Mouse (Mus musculus) intestine, embryonic 15.5 days (tissue): ENCODE results near the gene St13. TPM values are rescaled to one million over a fixed set of nuclear protein-coding genes. Genes with fewer than 3 reads are reported as not detected.

Source experiments
- ATAC-seq: fragments of 200-750 bp; cut with Nextera tagmentation; 2 replicates; pipeline ENCODE4 v1.8.0; 2017; ENCODE audit warnings: moderate TSS enrichment, moderate library complexity
- H3K27ac ChIP-seq: fragments of 300-500 bp; sonication (generic); 2 replicates; pipeline ENCODE4 v1.5.1; 2015; ENCODE audit warnings: mild to moderate bottlenecking, inconsistent platforms
- H3K27me3 ChIP-seq: fragments of 300-500 bp; sonication (generic); replicated peaks from 2 replicates; pipeline ENCODE4 v1.6.1; 2015; ENCODE audit warnings: inconsistent platforms
- H3K36me3 ChIP-seq: fragments of 300-500 bp; sonication (generic); 2 replicates; pipeline ENCODE4 v1.6.1; 2015; ENCODE audit warnings: inconsistent platforms
- H3K4me1 ChIP-seq: fragments of 300-500 bp; sonication (generic); replicated peaks from 2 replicates; pipeline ENCODE4 v1.6.1; 2015; ENCODE audit warnings: inconsistent platforms
- H3K4me2 ChIP-seq: fragments of 300-500 bp; sonication (generic); replicated peaks from 2 replicates; pipeline ENCODE4 v1.6.1; 2015; ENCODE audit warnings: mild to moderate bottlenecking, inconsistent platforms
- H3K4me3 ChIP-seq: fragments of 300-500 bp; sonication (generic); replicated peaks from 2 replicates; pipeline ENCODE4 v1.5.1; 2015; ENCODE audit warnings: inconsistent platforms
- H3K9ac ChIP-seq: fragments of 300-500 bp; sonication (generic); 2 replicates; pipeline ENCODE4 v1.6.1; 2015; ENCODE audit warnings: inconsistent platforms
- H3K9me3 ChIP-seq: fragments of 300-500 bp; sonication (generic); 2 replicates; pipeline ENCODE4 v1.6.1; 2016; ENCODE audit warnings: inconsistent platforms
- WGBS: fragments of 180-500 bp; shearing (Covaris S2); methylation state at CpG from one replicate; pipeline ENCODE4 v1.1.7; 2015; 5-methylcytosine and 5-hydroxymethylcytosine counted together
- polyA plus RNA-seq: library from polyadenylated mRNA; unstranded; fragments of >200 nt; fragmentation: Nextera tagmentation; extraction: Ambion mirVana; gene quantifications from 2 replicates; pipeline ENCODE4 v1.2.1, GENCODE M21; 2015

St13 gene
- polyA plus RNA-seq, 1 experiment from 2014 or later, result 170 TPM

GRCm38 (mm10) chr15:81362501-81362900, 37.4 kb downstream of the St13 start:
- no peak for ATAC-seq
- no peaks in the 10 kb centered on the region for H3K27me3 ChIP-seq
- 89% methylated on average over 1 of the region's 1 CpGs for WGBS

GRCm38 (mm10) chr15:81361417-81362015, 38.4 kb downstream of the St13 start:
- no peaks in the 10 kb centered on the region for H3K9me3 ChIP-seq
- H3K36me3 ChIP-seq, result peaks cover 2% of the 10 kb centered on the region; the same call in 1 of the 2 replicates
- H3K27me3 ChIP-seq, result no peaks in the 10 kb centered on the region
- peaks cover 17% of the 10 kb centered on the region; the same call in 1 of the 2 replicates for H3K4me1 ChIP-seq
- 29% methylated on average over 10 of the region's 10 CpGs for WGBS
- 0 out of 2 replicates have a peak overlapping the region, but pooled peaks have one; percentile 61 for H3K27ac ChIP-seq
- no peak for ATAC-seq
- 0 out of 2 replicates have a peak overlapping the region, but pooled peaks have one; percentile 59 for H3K4me3 ChIP-seq
- no peak overlapping the region for H3K9ac ChIP-seq
- H3K4me2 ChIP-seq, result peak overlapping the region; percentile 73

More at GRCm38 (mm10) chr15:81362501-81362900, 37.4 kb downstream of the St13 start:
- Histone ChIP-seq H3K4me2 (no peak overlapping the region), H3K4me3 (no peak overlapping the region), H3K9ac (no peak overlapping the region), H3K27ac (no peak overlapping the region), H3K9me3 (no peaks in the 10 kb centered on the region), H3K36me3 (peaks cover 6% of the 10 kb centered on the region), H3K4me1 (0 out of 2 replicates have a peak, but pooled peaks cover 13% of the 10 kb centered on the region)

GRCm38 (mm10) chr15:81361022-81361404, 38.9 kb downstream of the St13 start:
- H3K9me3 ChIP-seq, result no peaks in the 10 kb centered on the region
- H3K36me3 ChIP-seq, result peaks cover 2% of the 10 kb centered on the region; the same call in 1 of the 2 replicates
- peak overlapping the region; percentile 61; the same call in 1 of the 2 replicates for H3K27ac ChIP-seq
- ATAC-seq, result peak; percentile 60
- whole genome bisulfite sequencing, result 31% methylated on average over 6 of the region's 6 CpGs
- no peaks in the 10 kb centered on the region for H3K27me3 ChIP-seq
- peak overlapping the region; percentile 73 for H3K4me2 ChIP-seq
- peaks cover 17% of the 10 kb centered on the region; the same call in 1 of the 2 replicates for H3K4me1 ChIP-seq
- peak overlapping the region; percentile 59 for H3K4me3 ChIP-seq
- no peak overlapping the region for H3K9ac ChIP-seq

- peak within 1 kb of the TSS; percentile 59 for H3K4me3 ChIP-seq
- peak within 1 kb of the TSS; percentile 73 for H3K4me2 ChIP-seq
- ATAC-seq, result peak; percentile 99
- H3K9ac ChIP-seq, result peak within 1 kb of the TSS; percentile 59
- H3K27ac ChIP-seq, result peak within 1 kb of the TSS; percentile 76
- no peaks in the 10 kb centered on the region for H3K36me3 ChIP-seq
- H3K27me3 ChIP-seq, result no peaks in the 10 kb centered on the region
- peaks cover 17% of the 10 kb centered on the region; the same call in 1 of the 2 replicates for H3K4me1 ChIP-seq
- WGBS, result under 1% methylated on average over 30 of the region's 30 CpGs
- H3K9me3 ChIP-seq, result no peaks in the 10 kb centered on the region
These were observed 39.4 kb downstream of the St13 start, which contains the start of gene Slc25a17 for GRCm38 (mm10) chr15:81360345-81361021. Gene Slc25a17 (minus strand): TSS chr15:81360812.

- Histone ChIP-seq H3K4me1 (peaks cover 17% of the 10 kb centered on the region; the same call in 1 of the 2 replicates), H3K9ac (no peak overlapping the region), H3K36me3 (no peaks in the 10 kb centered on the region), H3K27ac (no peak overlapping the region), H3K27me3 (no peaks in the 10 kb centered on the region), H3K4me2 (peak overlapping the region; percentile 73; the same call in 1 of the 2 replicates), H3K9me3 (no peaks in the 10 kb centered on the region), H3K4me3 (no peak overlapping the region)
- WGBS, result 88% methylated on average over 5 of the region's 5 CpGs
- no peak for ATAC-seq
These were observed 40.5 kb downstream of the St13 start for GRCm38 (mm10) chr15:81359421-81359820.

GRCm38 (mm10) chr15:81358943-81359342, 40.9 kb downstream of the St13 start:
- H3K27ac ChIP-seq, result no peak overlapping the region

GRCm38 (mm10) chr15:81356946-81357345, 42.9 kb downstream of the St13 start:
- no peak overlapping the region for H3K4me2 ChIP-seq
- H3K9ac ChIP-seq, result no peak overlapping the region
- ATAC-seq, result no peak
- H3K9me3 ChIP-seq, result no peaks in the 10 kb centered on the region
- H3K4me3 ChIP-seq, result no peak overlapping the region
- H3K27ac ChIP-seq, result no peak overlapping the region
- WGBS, result 30% methylated on average over 5 of the region's 5 CpGs
- H3K4me1 ChIP-seq, result peaks cover 17% of the 10 kb centered on the region; the same call in 1 of the 2 replicates
- H3K36me3 ChIP-seq, result no peaks in the 10 kb centered on the region
- no peaks in the 10 kb centered on the region for H3K27me3 ChIP-seq

More at GRCm38 (mm10) chr15:81358943-81359342, 40.9 kb downstream of the St13 start:
- Histone ChIP-seq H3K4me3 (no peak overlapping the region), H3K27me3 (no peaks in the 10 kb centered on the region), H3K36me3 (no peaks in the 10 kb centered on the region), H3K9me3 (no peaks in the 10 kb centered on the region), H3K4me2 (0 out of 2 replicates have a peak overlapping the region, but pooled peaks have one; percentile 73), H3K4me1 (peaks cover 17% of the 10 kb centered on the region; the same call in 1 of the 2 replicates), H3K9ac (no peak overlapping the region)
- WGBS, result 78% methylated on average over 3 of the region's 3 CpGs
- ATAC-seq, result no peak

GRCm38 (mm10) chr15:81355146-81355761, 44.6 kb downstream of the St13 start:
- peaks cover 15% of the 10 kb centered on the region for H3K4me1 ChIP-seq
- no peak overlapping the region for H3K9ac ChIP-seq
- no peaks in the 10 kb centered on the region for H3K9me3 ChIP-seq
- H3K27ac ChIP-seq, result no peak overlapping the region
- 66% methylated on average over 3 of the region's 3 CpGs for WGBS
- no peaks in the 10 kb centered on the region for H3K27me3 ChIP-seq
- ATAC-seq, result 0 out of 2 replicates have a peak, but pooled peaks have one; percentile 36
- no peak overlapping the region for H3K4me2 ChIP-seq
- H3K4me3 ChIP-seq, result no peak overlapping the region
- H3K36me3 ChIP-seq, result no peaks in the 10 kb centered on the region

- no peak overlapping the region for H3K4me3 ChIP-seq
- H3K9ac ChIP-seq, result no peak overlapping the region
- H3K36me3 ChIP-seq, result no peaks in the 10 kb centered on the region
- ATAC-seq, result no peak
- no peak overlapping the region for H3K4me2 ChIP-seq
- peaks cover 7% of the 10 kb centered on the region for H3K4me1 ChIP-seq
- no peak overlapping the region for H3K27ac ChIP-seq
- H3K9me3 ChIP-seq, result no peaks in the 10 kb centered on the region
- H3K27me3 ChIP-seq, result no peaks in the 10 kb centered on the region
- WGBS, result 67% methylated on average over 1 of the region's 1 CpGs
These were observed 47.2 kb downstream of the St13 start for GRCm38 (mm10) chr15:81352638-81353037.

GRCm38 (mm10) chr15:81350401-81350800, 49.5 kb downstream of the St13 start:
- WGBS, result 51% methylated on average over 1 of the region's 1 CpGs
- H3K27ac ChIP-seq, result no peak overlapping the region
- H3K9ac ChIP-seq, result no peak overlapping the region
- H3K4me1 ChIP-seq, result peaks cover 3% of the 10 kb centered on the region; the same call in 1 of the 2 replicates
- ATAC-seq, result no peak
- H3K36me3 ChIP-seq, result no peaks in the 10 kb centered on the region
- H3K4me2 ChIP-seq, result no peak overlapping the region
- H3K4me3 ChIP-seq, result no peak overlapping the region
- H3K27me3 ChIP-seq, result no peaks in the 10 kb centered on the region
- no peaks in the 10 kb centered on the region for H3K9me3 ChIP-seq

- Histone ChIP-seq H3K9ac (no peak overlapping the region), H3K27me3 (no peaks in the 10 kb centered on the region), H3K4me3 (no peak overlapping the region), H3K36me3 (no peaks in the 10 kb centered on the region), H3K4me2 (no peak overlapping the region), H3K27ac (no peak overlapping the region), H3K9me3 (no peaks in the 10 kb centered on the region), H3K4me1 (peaks cover 3% of the 10 kb centered on the region; the same call in 1 of the 2 replicates)
- WGBS, result 37% methylated on average over 2 of the region's 2 CpGs
- no peak for ATAC-seq
These were observed 51.5 kb downstream of the St13 start for GRCm38 (mm10) chr15:81348366-81348765.

- WGBS, result 84% methylated on average over 2 of the region's 2 CpGs
- no peak overlapping the region for H3K4me3 ChIP-seq
- H3K27me3 ChIP-seq, result no peaks in the 10 kb centered on the region
- no peaks in the 10 kb centered on the region for H3K9me3 ChIP-seq
- H3K9ac ChIP-seq, result no peak overlapping the region
- no peak overlapping the region for H3K27ac ChIP-seq
- H3K4me1 ChIP-seq, result peaks cover 3% of the 10 kb centered on the region; the same call in 1 of the 2 replicates
- no peaks in the 10 kb centered on the region for H3K36me3 ChIP-seq
- no peak overlapping the region for H3K4me2 ChIP-seq
- no peak for ATAC-seq
These were observed 52.4 kb downstream of the St13 start for GRCm38 (mm10) chr15:81347466-81347865.
